Mouse (Mus musculus): Measurements from ENCODE around the gene Frmd5. TPM values are rescaled to one million over a fixed set of nuclear protein-coding genes. Genes with fewer than 3 reads are reported as not detected.
"Not testable (repeated sequence)": the region's sequence is repeated elsewhere in the genome, so short reads cannot be mapped to it uniquely, and the experiment has no call there.

The Frmd5 gene
- total RNA-seq, 1 experiment from 2014 or later, result not detected

DNA sequence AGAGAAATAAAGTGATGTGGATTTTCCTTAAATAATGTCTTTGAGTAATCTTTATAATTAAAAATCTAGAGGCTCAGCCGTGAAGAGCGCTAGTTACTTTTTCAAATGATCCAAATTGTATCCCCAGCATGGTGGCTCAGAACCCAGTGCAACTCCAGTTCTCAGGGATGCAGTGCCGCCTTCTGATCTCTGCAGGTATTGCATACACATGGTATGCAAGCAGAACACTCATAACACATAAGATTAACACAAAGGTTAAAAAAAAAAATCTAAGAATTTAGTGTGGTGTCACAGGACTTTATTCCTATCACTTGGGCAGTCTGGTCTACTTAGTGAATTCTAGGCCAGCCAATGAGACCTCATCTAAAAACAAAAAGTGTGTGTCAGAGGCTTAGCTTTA is 262.1 kb downstream of the Frmd5 start:
- ATAC-seq (ENCODE audit: extremely low read depth, insufficient number of reproducible peaks, low FRiP score, poor library complexity, severe bottlenecking), result no peak

DNA sequence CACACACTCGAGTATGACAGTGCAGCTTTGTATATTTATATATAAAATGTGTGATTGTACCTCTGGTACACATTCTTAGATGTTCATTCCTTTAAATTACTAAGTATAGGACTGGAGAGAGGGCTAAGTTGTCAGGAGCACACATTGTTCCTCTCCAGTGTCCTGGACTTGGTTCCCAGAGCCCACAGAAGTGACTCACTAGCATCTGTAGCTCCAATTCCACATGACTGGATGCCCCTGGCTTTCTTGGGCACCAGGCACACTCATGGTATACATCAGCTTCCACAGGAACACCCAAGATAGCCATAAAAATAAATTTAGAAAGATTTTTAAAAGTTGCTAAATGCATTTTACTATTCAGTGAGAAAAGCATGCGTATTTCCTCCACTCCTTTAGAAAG is 281.8 kb downstream of the Frmd5 start:
- ATAC-seq (ENCODE audit: extremely low read depth, insufficient number of reproducible peaks, low FRiP score, poor library complexity, severe bottlenecking), result no peak

DNA sequence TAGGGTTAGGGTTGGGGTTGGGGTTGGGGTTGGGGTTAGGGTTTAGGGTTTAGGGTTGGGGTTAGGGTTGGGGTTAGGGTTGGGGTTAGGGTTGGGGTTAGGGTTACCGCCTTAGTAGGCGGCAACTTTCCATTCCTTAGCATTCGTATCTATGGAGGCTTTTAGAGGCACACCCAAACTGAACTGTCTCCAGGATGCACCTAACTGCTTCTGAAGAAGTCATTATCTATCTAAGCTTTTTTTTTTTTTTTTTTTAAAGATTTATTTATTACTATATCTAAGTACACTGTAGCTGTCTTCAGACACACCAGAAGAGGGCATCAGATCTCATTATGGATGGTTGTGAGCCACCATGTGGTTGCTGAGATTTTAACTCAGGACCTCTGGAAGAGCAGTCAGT is 284.1 kb downstream of the Frmd5 start:
- not testable (repeated sequence) for ATAC-seq (ENCODE audit: extremely low read depth, insufficient number of reproducible peaks, low FRiP score, poor library complexity, severe bottlenecking)

DNA sequence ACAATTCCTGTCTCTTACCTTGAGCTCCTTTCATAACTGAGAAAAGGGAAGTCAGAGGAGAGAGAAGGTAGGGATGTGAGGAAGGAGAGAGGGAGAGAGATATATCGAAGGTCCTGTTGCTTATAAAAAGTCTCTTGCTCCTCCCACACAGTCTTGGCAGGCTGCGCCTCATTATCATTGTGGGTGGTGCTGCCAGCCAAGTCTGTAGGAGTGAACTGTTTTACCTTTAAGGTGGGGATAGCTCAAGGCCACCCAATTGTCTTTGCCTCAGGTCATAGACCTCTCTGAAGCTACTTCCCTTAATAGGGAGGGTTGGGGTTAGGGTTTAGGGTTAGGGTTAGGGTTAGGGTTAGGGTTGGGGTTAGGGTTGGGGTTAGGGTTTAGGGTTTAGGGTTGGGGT is 284.9 kb downstream of the Frmd5 start:
- ATAC-seq (ENCODE audit: extremely low read depth, insufficient number of reproducible peaks, low FRiP score, poor library complexity, severe bottlenecking), result no peak

DNA sequence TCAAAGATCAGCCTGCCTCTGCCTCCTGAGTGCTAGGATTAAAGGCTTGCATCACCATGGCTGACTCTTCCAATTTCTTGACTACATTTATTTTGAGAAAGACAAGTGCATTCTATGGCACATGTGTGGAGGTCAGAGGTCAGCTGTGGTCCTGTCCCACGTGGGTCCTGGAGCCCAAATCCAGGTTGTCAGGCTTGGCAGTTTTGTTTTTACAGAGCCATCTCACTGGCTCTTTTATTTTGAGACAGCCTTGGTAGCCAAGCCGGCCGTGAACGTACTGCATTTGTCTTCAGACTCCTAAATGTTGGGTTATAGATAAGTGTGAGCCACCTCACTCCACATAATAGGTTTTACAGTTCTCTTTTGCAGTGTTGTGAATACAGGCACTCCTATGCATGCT is 288.2 kb downstream of the Frmd5 start:
- not testable (repeated sequence) for ATAC-seq (ENCODE audit: extremely low read depth, insufficient number of reproducible peaks, low FRiP score, poor library complexity, severe bottlenecking)

DNA sequence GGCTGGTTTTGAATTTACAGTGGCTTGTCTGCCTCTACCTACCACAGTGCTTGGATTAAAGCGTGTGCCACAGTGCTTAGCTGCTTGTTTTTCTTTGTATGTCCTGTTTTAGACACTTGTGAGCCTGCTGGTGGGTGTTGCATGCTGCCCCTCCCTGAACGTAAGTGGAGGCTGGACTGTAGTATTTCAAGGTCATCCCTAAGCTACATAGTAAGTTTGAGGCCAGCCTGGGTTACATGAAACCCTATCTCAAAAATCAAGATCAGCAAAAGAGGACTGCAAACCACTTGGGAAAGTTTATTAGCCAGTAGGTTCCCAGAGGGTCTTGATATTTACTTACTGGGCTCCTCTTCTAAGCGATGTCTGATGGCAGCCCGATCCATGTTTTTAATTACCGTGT is 288.8 kb downstream of the Frmd5 start:
- ATAC-seq (ENCODE audit: extremely low read depth, insufficient number of reproducible peaks, low FRiP score, poor library complexity, severe bottlenecking), result no peak

DNA sequence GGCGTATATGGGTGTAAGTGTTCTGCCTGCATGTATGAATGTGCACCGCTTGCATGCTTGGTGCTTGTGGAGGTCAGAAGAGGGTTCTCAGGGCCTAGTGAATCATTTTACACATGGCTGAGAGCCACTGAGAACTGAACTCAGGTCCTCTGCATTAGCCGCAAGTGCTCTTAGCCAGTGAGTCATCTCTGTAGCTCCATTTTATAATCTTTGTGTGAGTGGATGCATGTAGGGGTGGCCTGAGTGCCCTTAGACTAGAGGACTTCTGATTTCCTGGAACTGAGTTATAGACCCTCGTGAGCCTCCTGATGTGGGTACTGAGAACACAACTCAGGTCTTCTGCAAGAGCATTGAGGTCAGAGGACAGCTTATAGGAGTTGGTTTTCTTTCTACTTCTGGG is 292.7 kb downstream of the Frmd5 start:
- ATAC-seq (ENCODE audit: extremely low read depth, insufficient number of reproducible peaks, low FRiP score, poor library complexity, severe bottlenecking), result no peak

DNA sequence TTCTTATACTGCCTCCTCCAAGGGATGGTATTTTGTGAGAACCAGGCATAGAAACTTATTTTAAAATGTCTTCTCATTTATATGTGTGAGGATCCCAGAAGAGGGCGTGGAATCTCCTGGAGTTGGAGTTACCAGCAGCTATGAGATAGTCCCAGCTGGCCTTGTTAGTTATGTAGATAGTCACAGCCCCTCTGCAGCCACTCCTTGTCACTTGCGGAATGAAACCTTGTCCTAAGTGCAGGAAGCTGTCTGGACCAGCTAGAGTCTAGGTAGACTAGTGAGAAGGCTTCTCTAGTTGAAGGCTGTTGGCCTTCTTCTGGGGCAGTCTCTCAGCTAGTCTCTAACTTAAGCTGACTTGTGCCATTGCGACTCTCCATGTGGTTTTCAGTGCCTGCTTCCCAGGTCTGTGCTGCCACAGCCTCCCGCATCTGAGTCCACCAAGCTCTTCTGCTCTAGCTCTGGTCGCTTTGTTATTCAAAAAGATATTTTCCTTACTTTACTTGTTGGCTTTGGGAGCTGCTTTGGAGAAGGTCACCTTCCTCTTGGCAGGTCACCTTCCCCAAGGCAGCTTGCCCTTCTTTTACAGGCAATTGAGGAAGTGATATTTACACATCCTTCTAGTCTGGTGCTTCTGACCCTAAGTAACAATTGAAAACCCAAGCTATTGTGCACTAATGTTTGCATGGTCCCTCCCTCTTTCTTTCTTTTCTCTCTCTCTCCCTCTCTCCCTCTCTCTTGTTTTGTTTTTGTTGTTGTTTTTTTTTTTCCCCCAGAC is 293.7 kb downstream of the Frmd5 start:
- not testable (repeated sequence) for ATAC-seq (ENCODE audit: extremely low read depth, insufficient number of reproducible peaks, low FRiP score, poor library complexity, severe bottlenecking)

DNA sequence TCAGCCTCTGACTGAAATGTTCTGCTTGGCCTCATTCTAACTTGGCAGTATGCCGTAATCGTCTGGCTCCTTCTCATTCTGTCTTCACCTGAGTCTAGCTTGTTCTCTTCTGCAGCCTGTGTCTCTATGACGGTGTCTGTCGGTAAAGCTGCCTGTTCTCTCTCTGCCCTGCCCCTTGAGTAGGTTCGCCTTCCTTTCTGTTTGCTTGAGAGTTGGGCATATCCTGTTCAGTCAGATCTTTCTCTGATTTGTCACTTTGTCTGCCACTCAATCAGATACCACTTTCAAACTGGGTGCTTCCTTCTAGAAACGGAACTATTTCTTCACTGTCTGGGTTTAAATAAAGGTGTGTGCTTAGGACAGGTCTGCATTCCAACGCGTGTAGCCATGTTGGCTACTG is 295.5 kb downstream of the Frmd5 start:
- ATAC-seq (ENCODE audit: extremely low read depth, insufficient number of reproducible peaks, low FRiP score, poor library complexity, severe bottlenecking), result no peak

DNA sequence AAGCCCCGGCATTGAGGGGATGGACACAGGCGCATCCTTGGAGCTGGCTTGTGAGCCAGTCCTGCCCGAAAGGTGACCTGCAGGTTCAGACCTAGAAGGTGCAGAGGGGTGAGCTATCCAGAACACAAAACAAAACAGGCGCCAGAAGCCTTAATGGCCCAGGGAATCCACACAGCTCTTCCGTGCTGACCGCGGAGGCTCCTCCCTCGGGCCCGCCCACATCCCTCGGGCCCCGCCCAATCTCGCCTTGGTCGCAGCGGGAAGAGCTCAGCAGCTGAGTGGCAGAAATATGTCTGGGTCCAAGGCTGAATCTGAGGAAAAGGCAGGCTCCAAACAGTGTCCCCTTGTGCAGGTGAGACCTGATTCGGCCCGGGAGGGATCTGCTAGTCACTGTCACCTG is 297.3 kb downstream of the Frmd5 start:
- ATAC-seq (ENCODE audit: extremely low read depth, insufficient number of reproducible peaks, low FRiP score, poor library complexity, severe bottlenecking), result no peak; the same call in 1 of the 2 replicates

DNA sequence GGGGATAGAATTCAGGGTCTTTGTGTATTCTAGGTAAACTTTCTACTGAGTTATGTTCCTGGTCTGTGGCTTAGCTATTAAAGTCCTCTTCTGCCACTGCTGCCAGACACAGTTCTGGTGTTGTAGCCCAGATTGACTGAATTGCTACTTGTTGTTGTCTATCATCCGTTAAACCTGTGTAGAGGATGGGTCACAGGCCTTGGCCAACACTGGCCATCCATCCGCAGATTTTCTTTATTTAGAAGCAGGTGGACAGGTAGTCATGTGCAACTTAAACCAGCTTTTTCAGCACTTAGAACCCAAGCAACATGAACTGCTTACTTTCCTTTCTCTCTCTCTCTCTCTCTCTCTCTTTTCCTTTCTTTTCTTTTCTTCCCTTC is 298.9 kb downstream of the Frmd5 start:
- no peak for ATAC-seq (ENCODE audit: extremely low read depth, insufficient number of reproducible peaks, low FRiP score, poor library complexity, severe bottlenecking)

DNA sequence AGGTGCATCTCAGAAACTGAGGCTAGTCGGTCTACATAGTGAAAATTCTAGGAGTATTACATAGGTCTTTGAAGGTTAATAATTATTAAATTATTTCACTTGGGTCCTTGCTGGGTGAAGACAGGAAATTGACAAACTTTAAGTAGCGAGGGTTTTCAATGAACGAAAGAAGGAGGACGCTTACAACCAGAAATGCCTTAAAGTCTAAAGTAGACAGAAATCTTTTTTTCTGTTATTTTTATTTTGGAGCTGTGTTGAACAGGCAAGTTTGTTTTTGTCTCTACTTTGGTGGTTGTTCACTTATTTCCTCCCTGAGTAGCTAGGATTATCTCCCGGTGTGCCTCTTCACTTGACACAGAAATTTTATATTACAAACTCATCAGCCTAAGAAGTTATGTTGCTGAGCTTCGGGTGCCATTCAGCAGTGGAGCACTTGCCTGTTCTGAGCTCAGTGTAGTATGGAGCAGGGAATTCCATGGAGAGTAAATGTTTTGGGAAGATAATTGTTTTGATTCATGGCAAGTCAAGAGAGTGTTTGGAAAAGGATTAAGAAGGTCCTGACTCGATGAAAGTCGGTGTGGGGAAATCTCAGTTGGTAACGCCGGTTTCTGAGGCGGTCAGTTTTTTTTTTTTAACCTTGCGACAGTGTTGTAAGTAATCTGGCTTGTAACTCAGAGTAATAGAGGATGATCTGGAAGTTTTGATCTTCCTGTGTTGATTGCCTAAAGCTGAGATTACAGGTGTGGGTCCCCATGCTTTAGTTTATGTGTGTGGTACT is 299.5 kb downstream of the Frmd5 start:
- ATAC-seq (ENCODE audit: extremely low read depth, insufficient number of reproducible peaks, low FRiP score, poor library complexity, severe bottlenecking), result no peak

DNA sequence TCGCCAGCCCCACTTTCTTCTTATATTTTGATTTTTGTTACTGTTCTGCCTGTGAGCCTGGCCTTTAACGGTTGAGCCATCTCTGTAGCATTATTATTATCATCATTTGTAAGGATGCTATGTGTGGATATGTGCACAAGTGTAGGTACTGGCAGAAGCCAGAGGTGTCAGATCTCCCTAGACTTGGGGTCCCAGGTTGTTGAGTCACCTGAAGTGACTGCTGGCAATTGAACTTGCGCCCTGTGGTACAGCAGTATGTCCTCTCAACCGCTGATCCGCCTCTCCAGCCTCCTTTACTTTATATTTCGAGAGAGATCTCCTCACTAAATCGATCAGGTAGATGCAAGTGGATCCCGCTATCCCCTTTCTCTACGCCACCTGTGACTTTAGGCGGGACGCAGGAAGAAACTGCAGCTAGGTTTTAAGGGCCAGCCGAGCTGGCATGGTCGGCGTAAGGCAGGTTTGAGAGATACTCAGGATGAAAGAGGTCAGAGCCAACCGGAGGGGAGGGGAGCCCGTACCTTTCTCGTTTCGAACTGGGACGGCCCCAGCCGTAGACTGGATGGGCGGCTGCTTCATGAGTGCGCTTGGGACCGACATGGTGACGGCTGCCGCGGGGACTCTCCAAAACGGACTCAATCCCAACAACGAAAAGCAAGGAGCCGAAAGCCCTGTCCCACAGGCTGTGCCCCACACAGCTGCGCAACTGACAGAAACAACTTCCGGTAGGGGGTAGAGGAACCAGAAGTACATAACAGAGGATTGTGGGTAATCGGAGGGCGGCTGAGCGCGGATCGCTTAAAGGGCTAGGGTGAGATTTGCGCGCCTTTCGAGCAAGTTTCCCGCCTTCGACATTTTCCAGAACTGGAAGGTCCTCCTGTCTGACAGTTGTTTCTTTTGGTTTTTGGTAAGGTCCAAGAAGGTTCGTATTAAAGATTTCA is 300.7 kb downstream of the Frmd5 start, which contains the start of the genes Mfap1a and Wdr76:
Gene Mfap1a (minus strand): TSS at position 724 of the 941 bp plus-strand sequence.
Gene Wdr76 (plus strand): TSS at position 782 of the 941 bp plus-strand sequence.
- peak; percentile 94 for ATAC-seq (ENCODE audit: extremely low read depth, insufficient number of reproducible peaks, low FRiP score, poor library complexity, severe bottlenecking)

DNA sequence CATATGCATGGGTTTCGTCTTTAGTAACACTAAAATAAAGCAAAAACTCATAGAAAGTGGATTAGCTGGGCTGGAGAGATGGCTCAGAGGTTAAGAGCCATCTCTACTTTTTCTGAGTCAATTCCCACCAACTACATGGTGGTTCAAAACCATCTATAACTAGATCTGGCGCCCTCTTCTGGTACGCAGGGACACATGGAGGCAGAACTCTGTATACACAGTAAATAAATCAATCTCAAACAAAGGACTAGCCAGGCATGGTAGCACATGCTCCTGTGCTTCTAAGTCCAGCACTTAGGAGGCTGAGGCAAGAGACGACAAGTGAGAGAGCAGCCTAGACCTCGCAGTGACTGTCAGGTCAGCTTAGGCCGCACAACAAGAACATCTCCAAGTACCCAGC is 305.3 kb downstream of the Frmd5 start:
- peak; percentile 40; the same call in 1 of the 2 replicates for ATAC-seq (ENCODE audit: extremely low read depth, insufficient number of reproducible peaks, low FRiP score, poor library complexity, severe bottlenecking)

Other genes starting within 250 kb of the Frmd5 start
- gene Casc4, start 59.9 kb upstream of the Frmd5 start, total RNA-seq (2017), result 8.8 and 22.0 TPM in 2 replicates
- gene Ctdspl2, start 148.9 kb upstream of the Frmd5 start, total RNA-seq (2017), result 60.2 and 69.8 TPM in 2 replicates
- 0.25 TPM in 1 of 2 replicates, not detected in the other for gene Mageb3, start 149.0 kb upstream of the Frmd5 start, total RNA-seq (2017)
- gene Eif3j1, start 221.5 kb upstream of the Frmd5 start, total RNA-seq (2017), result 22.3 and 23.2 TPM in 2 replicates

Measured in neutrophil, adult 5-6 weeks (primary cell).